2 mouse cellular contexts compared by ENCODE assay signal in the genomic region with DNA sequence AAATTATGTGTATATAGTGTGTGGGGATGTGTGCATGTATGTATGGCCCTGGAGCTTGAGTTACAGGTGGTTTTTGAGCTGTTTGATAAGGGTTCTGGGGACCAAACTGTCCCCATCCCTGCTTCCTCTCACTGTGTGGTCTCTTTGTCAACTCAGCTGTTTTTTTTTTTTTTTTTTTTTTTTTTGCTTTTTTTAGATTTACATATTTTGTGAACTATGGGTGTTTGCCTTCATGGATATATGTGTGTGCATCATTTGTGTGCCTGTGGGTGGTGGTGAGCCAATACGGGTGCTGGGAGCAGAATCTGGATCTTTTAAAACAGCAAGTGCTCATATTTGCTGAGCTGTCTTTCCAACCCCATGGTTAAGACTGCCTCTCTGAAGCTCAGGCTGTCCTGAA.
TF ChIP-seq lines count a peak whose summit lies in the region.

No protein-coding gene starts in this region.

TF ChIP-seq in CH12.LX, 34 proteins besides CTCF, POLR2A, EP300 and RAD21:
- peak; percentile 63; the same call in 1 of the 2 replicates for TF ChIP-seq MAFK (IDR thresholded peaks at IDR 0.05; ENCODE audit: insufficient replicate concordance, low read length)
- TF ChIP-seq HCFC1 (IDR thresholded peaks at IDR 0.05; ENCODE audit: low read depth, low read length) = no peak
- peak; percentile 63 for TF ChIP-seq ZNF384 (IDR thresholded peaks at IDR 0.05; ENCODE audit: low read depth, low read length)

TF ChIP-seq in ES-E14, 5 proteins besides CTCF, POLR2A, EP300 and RAD21:
- TF ChIP-seq CHD2 (IDR thresholded peaks at IDR 0.05; ENCODE audit: low read depth, low read length) (no peak), ZNF384 (IDR thresholded peaks at IDR 0.05; ENCODE audit: low read depth, low read length) (peak; percentile 82), HCFC1 (IDR thresholded peaks at IDR 0.05; ENCODE audit: borderline replicate concordance, insufficient read depth, low read length) (no peak), ZC3H11A (IDR thresholded peaks at IDR 0.05; ENCODE audit: borderline replicate concordance, low read depth, low read length) (no peak), MAFK (IDR thresholded peaks at IDR 0.05; ENCODE audit: insufficient read depth, low read depth, low read length) (peak; percentile 81)
